ENCODE assay signal across 10 mouse cellular contexts in genomic region chr14:72389696-72390095, GRCm38 (mm10).
DNase-seq lines count a peak whose midpoint lies in the region; ATAC-seq and TF ChIP-seq lines count a peak whose summit lies in the region.
"Had no signal": no experiment of that assay in that cellular context is flagged by ENCODE, and none has a peak within 500 bp of the region (broad histone marks: within the 10 kb centered on the region; RNA-seq: fewer than 3 reads in every experiment).

No protein-coding gene starts in this region.

- WGBS in hindbrain, embryonic 11.5 days, result 67% methylated on average over 1 of the region's 1 CpGs
- WGBS in hindbrain, embryonic 13.5 days, result 67% methylated on average over 1 of the region's 1 CpGs
- 27% methylated on average over 1 of the region's 1 CpGs for WGBS in forebrain, postnatal 0 days

- no peak overlapping the region for H3K4me3 ChIP-seq in hindbrain, embryonic 11.5 days (ENCODE audit: low read depth, low read length)
- H3K4me3 ChIP-seq in hindbrain, embryonic 13.5 days, result no peak overlapping the region
- H3K4me3 ChIP-seq in forebrain, postnatal 0 days (ENCODE audit: low read depth, low read length), result no peak overlapping the region
- H3K4me3 ChIP-seq: embryonic facial prominence, embryonic 12.5 days; megakaryocyte, embryonic 14.5 days had no signal

- H3K4me1 ChIP-seq in hindbrain, embryonic 11.5 days (replicated peaks; ENCODE audit: control insufficient read depth, insufficient read depth, low read length), result no peaks in the 10 kb centered on the region
- H3K4me1 ChIP-seq in hindbrain, embryonic 13.5 days (replicated peaks), result peaks cover 6% of the 10 kb centered on the region; the same call in 1 of the 2 replicates
- no peaks in the 10 kb centered on the region for H3K4me1 ChIP-seq in forebrain, postnatal 0 days (ENCODE audit: insufficient read depth)

- DNase-seq in hindbrain, embryonic 11.5 days (ENCODE audit: low spot score), result peak; percentile 11
- peak; percentile 52 for DNase-seq in brain, adult 2 months (ENCODE audit: low read depth, low spot score)
- DNase-seq in forebrain, postnatal 0 days, result peak; percentile 50
- DNase-seq in kidney, adult 8-10 months, result peak; percentile 29 to 32
- DNase-seq in lung, postnatal 36 days, result peak; percentile 79
- no peak for DNase-seq in frontal cortex, postnatal 36 days (ENCODE audit: low spot score in 2 of 2)
- DNase-seq in frontal cortex, postnatal 14 days (ENCODE audit: low spot score in 2 of 2), result no peak

- H3K9me3 ChIP-seq in hindbrain, embryonic 11.5 days (ENCODE audit: control insufficient read depth, low read length), result no peaks in the 10 kb centered on the region
- no peaks in the 10 kb centered on the region for H3K9me3 ChIP-seq in hindbrain, embryonic 13.5 days
- no peaks in the 10 kb centered on the region for H3K9me3 ChIP-seq in forebrain, postnatal 0 days (ENCODE audit: low read length)
- H3K9me3 ChIP-seq: embryonic facial prominence, embryonic 12.5 days had no signal

- ATAC-seq in hindbrain, embryonic 11.5 days (ENCODE audit: low FRiP score), result 0 out of 2 replicates have a peak, but pooled peaks have one; percentile 43
- no peak for ATAC-seq in hindbrain, embryonic 13.5 days (ENCODE audit: low FRiP score)
- peak; percentile 69 for ATAC-seq in forebrain, postnatal 0 days

- TF ChIP-seq CTCF in forebrain, postnatal 0 days (IDR thresholded peaks at IDR 0.05; ENCODE audit: low read depth), result no peak

- H3K4me2 ChIP-seq in hindbrain, embryonic 11.5 days (replicated peaks; ENCODE audit: low read depth, low read length), result no peak overlapping the region
- H3K4me2 ChIP-seq in hindbrain, embryonic 13.5 days, result no peak overlapping the region
- no peak overlapping the region for H3K4me2 ChIP-seq in forebrain, postnatal 0 days (ENCODE audit: low read depth)
- H3K4me2 ChIP-seq: embryonic facial prominence, embryonic 12.5 days had no signal

- no peak overlapping the region for H3K9ac ChIP-seq in hindbrain, embryonic 11.5 days (ENCODE audit: low read depth, low read length)
- H3K9ac ChIP-seq in hindbrain, embryonic 13.5 days, result no peak overlapping the region
- no peak overlapping the region for H3K9ac ChIP-seq in forebrain, postnatal 0 days
- H3K9ac ChIP-seq: embryonic facial prominence, embryonic 12.5 days had no signal

- no peak overlapping the region for H3K27ac ChIP-seq in hindbrain, embryonic 11.5 days (ENCODE audit: low read depth, low read length)
- H3K27ac ChIP-seq in hindbrain, embryonic 13.5 days, result no peak overlapping the region
- no peak overlapping the region for H3K27ac ChIP-seq in forebrain, postnatal 0 days (ENCODE audit: low read depth, low read length)
- H3K27ac ChIP-seq: embryonic facial prominence, embryonic 12.5 days had no signal

- no peaks in the 10 kb centered on the region for H3K27me3 ChIP-seq in hindbrain, embryonic 11.5 days (ENCODE audit: control insufficient read depth, insufficient read depth, low read length)
- no peaks in the 10 kb centered on the region for H3K27me3 ChIP-seq in hindbrain, embryonic 13.5 days
- H3K27me3 ChIP-seq in forebrain, postnatal 0 days (ENCODE audit: insufficient read depth, low read length), result no peaks in the 10 kb centered on the region
- H3K27me3 ChIP-seq: embryonic facial prominence, embryonic 12.5 days had no signal

- no peaks in the 10 kb centered on the region for H3K36me3 ChIP-seq in hindbrain, embryonic 11.5 days (ENCODE audit: control insufficient read depth, insufficient read depth, low read length)
- H3K36me3 ChIP-seq in hindbrain, embryonic 13.5 days, result no peaks in the 10 kb centered on the region
- H3K36me3 ChIP-seq in forebrain, postnatal 0 days (ENCODE audit: insufficient read depth), result no peaks in the 10 kb centered on the region
- H3K36me3 ChIP-seq: embryonic facial prominence, embryonic 12.5 days had no signal

Comparison
In these comparisons a context has a peak if more than half of its experiments do, and no peak if none do; other contexts are left out.
1. DNase-seq: peak in hindbrain, embryonic 11.5 days (single experiment), brain, adult 2 months (single experiment), forebrain, postnatal 0 days (single experiment), kidney, adult 8-10 months (2 of 2) and lung, postnatal 36 days (single experiment); none in frontal cortex, postnatal 36 days (0 of 2) and frontal cortex, postnatal 14 days (0 of 2).